Mouse (Mus musculus) macrophage (primary cell): ENCODE results near the gene Adamts16. TPM values are rescaled to one million over a fixed set of nuclear protein-coding genes. Genes with fewer than 3 reads are reported as not detected.

Experiments
- H3K27ac ChIP-seq: fragments of 350-480 bp; formaldehyde crosslinking; 2 replicates; pipeline ENCODE4 v1.9.0; 2021
- H3K36me3 ChIP-seq: fragments of 350-480 bp; formaldehyde crosslinking; 2 replicates; pipeline ENCODE4 v1.9.0; 2021; ENCODE audit errors: inconsistent target
- H3K4me3 ChIP-seq: fragments of 350-480 bp; formaldehyde crosslinking; 2 replicates; pipeline ENCODE4 v1.9.0; 2021; ENCODE audit errors: inconsistent target
- H3K79me2 ChIP-seq: fragments of 350-480 bp; formaldehyde crosslinking; 2 replicates; pipeline ENCODE4 v1.9.0; 2021; ENCODE audit errors: inconsistent target
- WGBS: methylation state at CpG from one replicate; pipeline ENCODE4 v1.1.7; 2026; ENCODE audit warnings: inconsistent platforms; ENCODE audit not compliant: missing documents; 5-methylcytosine and 5-hydroxymethylcytosine counted together
- polyA plus RNA-seq: library from polyadenylated mRNA; stranded (reverse); fragments of 250-400 nt; gene quantifications from 3 replicates; pipeline ENCODE4 v1.2.4, GENCODE M21; 2018; ENCODE audit warnings: inconsistent platforms

Gene Adamts16
- polyA plus RNA-seq, 1 experiment from 2014 or later = not detected

- 76% methylated on average over 2 of the region's 2 CpGs for WGBS
- no peak overlapping the region for H3K27ac ChIP-seq
- H3K36me3 ChIP-seq = no peaks in the 10 kb centered on the region
- no peak overlapping the region for H3K4me3 ChIP-seq
- no peaks in the 10 kb centered on the region for H3K79me2 ChIP-seq
Observed at GRCm38 (mm10) chr13:70762586-70762985, 79.0 kb downstream of the Adamts16 start.

GRCm38 (mm10) chr13:70761312-70761711, 80.3 kb downstream of the Adamts16 start:
- no peaks in the 10 kb centered on the region for H3K79me2 ChIP-seq
- H3K27ac ChIP-seq = no peak overlapping the region
- WGBS = 74% methylated on average over 2 of the region's 2 CpGs
- H3K4me3 ChIP-seq = no peak overlapping the region
- no peaks in the 10 kb centered on the region for H3K36me3 ChIP-seq

GRCm38 (mm10) chr13:70760186-70760585, 81.4 kb downstream of the Adamts16 start:
- no peak overlapping the region for H3K4me3 ChIP-seq
- no peak overlapping the region for H3K27ac ChIP-seq
- H3K36me3 ChIP-seq = no peaks in the 10 kb centered on the region
- no peaks in the 10 kb centered on the region for H3K79me2 ChIP-seq
- WGBS = 97% methylated on average over 9 of the region's 9 CpGs

- Histone ChIP-seq H3K27ac (no peak overlapping the region), H3K36me3 (no peaks in the 10 kb centered on the region), H3K4me3 (no peak overlapping the region), H3K79me2 (no peaks in the 10 kb centered on the region)
- WGBS = 86% methylated on average over 14 of the region's 14 CpGs
Observed at GRCm38 (mm10) chr13:70746294-70747008, 95.2 kb downstream of the Adamts16 start.

GRCm38 (mm10) chr13:70744416-70745038, 97.1 kb downstream of the Adamts16 start:
- Histone ChIP-seq H3K79me2 (no peaks in the 10 kb centered on the region), H3K36me3 (no peaks in the 10 kb centered on the region), H3K4me3 (no peak overlapping the region), H3K27ac (no peak overlapping the region)
- WGBS = 85% methylated on average over 5 of the region's 5 CpGs

GRCm38 (mm10) chr13:70742693-70743092, 98.9 kb downstream of the Adamts16 start:
- no peaks in the 10 kb centered on the region for H3K79me2 ChIP-seq
- H3K4me3 ChIP-seq = no peak overlapping the region
- no peak overlapping the region for H3K27ac ChIP-seq
- 83% methylated on average over 4 of the region's 4 CpGs for WGBS
- H3K36me3 ChIP-seq = no peaks in the 10 kb centered on the region

GRCm38 (mm10) chr13:70740281-70741240, 101.0 kb downstream of the Adamts16 start:
- Histone ChIP-seq H3K79me2 (no peaks in the 10 kb centered on the region), H3K36me3 (no peaks in the 10 kb centered on the region), H3K4me3 (no peak overlapping the region), H3K27ac (no peak overlapping the region)
- 68% methylated on average over 17 of the region's 17 CpGs for WGBS

GRCm38 (mm10) chr13:70738781-70739180, 102.8 kb downstream of the Adamts16 start:
- no peaks in the 10 kb centered on the region for H3K79me2 ChIP-seq
- H3K36me3 ChIP-seq = no peaks in the 10 kb centered on the region
- WGBS = 96% methylated on average over 9 of the region's 9 CpGs
- H3K4me3 ChIP-seq = no peak overlapping the region
- H3K27ac ChIP-seq = no peak overlapping the region

GRCm38 (mm10) chr13:70736409-70736808, 105.2 kb downstream of the Adamts16 start:
- H3K27ac ChIP-seq = no peak overlapping the region
- no peaks in the 10 kb centered on the region for H3K79me2 ChIP-seq
- no peak overlapping the region for H3K4me3 ChIP-seq
- WGBS = 77% methylated on average over 4 of the region's 4 CpGs
- H3K36me3 ChIP-seq = no peaks in the 10 kb centered on the region

GRCm38 (mm10) chr13:70734640-70735039, 107.0 kb downstream of the Adamts16 start:
- 90% methylated on average over 5 of the region's 5 CpGs for WGBS
- Histone ChIP-seq H3K4me3 (no peak overlapping the region), H3K79me2 (no peaks in the 10 kb centered on the region), H3K36me3 (no peaks in the 10 kb centered on the region), H3K27ac (no peak overlapping the region)

- Histone ChIP-seq H3K4me3 (no peak overlapping the region), H3K27ac (no peak overlapping the region), H3K36me3 (no peaks in the 10 kb centered on the region), H3K79me2 (no peaks in the 10 kb centered on the region)
- 57% methylated on average over 1 of the region's 1 CpGs for WGBS
Observed at GRCm38 (mm10) chr13:70733911-70734310, 107.7 kb downstream of the Adamts16 start.

GRCm38 (mm10) chr13:70733206-70733605, 108.4 kb downstream of the Adamts16 start:
- WGBS = 84% methylated on average over 2 of the region's 2 CpGs
- no peaks in the 10 kb centered on the region for H3K36me3 ChIP-seq
- H3K4me3 ChIP-seq = no peak overlapping the region
- no peaks in the 10 kb centered on the region for H3K79me2 ChIP-seq
- H3K27ac ChIP-seq = no peak overlapping the region

GRCm38 (mm10) chr13:70732781-70733180, 108.8 kb downstream of the Adamts16 start:
- Histone ChIP-seq H3K36me3 (no peaks in the 10 kb centered on the region), H3K79me2 (no peaks in the 10 kb centered on the region), H3K4me3 (no peak overlapping the region), H3K27ac (no peak overlapping the region)
- 62% methylated on average over 5 of the region's 5 CpGs for WGBS

GRCm38 (mm10) chr13:70731349-70731748, 110.3 kb downstream of the Adamts16 start:
- Histone ChIP-seq H3K36me3 (no peaks in the 10 kb centered on the region), H3K27ac (no peak overlapping the region), H3K4me3 (no peak overlapping the region), H3K79me2 (no peaks in the 10 kb centered on the region)
- 77% methylated on average over 5 of the region's 5 CpGs for WGBS

GRCm38 (mm10) chr13:70729996-70730395, 111.6 kb downstream of the Adamts16 start:
- Histone ChIP-seq H3K27ac (no peak overlapping the region), H3K4me3 (no peak overlapping the region), H3K36me3 (no peaks in the 10 kb centered on the region), H3K79me2 (no peaks in the 10 kb centered on the region)
- WGBS = 53% methylated on average over 5 of the region's 5 CpGs
